Mouse (Mus musculus) urinary bladder, postnatal 25 days (tissue): ENCODE data around the gene Pgm2l1.

ENCODE experiments used
- DNase-seq: peaks from one replicate; pipeline ENCODE4 v3.0.0; 2022; ENCODE audit warnings: low spot score

Pgm2l1 gene

DNA sequence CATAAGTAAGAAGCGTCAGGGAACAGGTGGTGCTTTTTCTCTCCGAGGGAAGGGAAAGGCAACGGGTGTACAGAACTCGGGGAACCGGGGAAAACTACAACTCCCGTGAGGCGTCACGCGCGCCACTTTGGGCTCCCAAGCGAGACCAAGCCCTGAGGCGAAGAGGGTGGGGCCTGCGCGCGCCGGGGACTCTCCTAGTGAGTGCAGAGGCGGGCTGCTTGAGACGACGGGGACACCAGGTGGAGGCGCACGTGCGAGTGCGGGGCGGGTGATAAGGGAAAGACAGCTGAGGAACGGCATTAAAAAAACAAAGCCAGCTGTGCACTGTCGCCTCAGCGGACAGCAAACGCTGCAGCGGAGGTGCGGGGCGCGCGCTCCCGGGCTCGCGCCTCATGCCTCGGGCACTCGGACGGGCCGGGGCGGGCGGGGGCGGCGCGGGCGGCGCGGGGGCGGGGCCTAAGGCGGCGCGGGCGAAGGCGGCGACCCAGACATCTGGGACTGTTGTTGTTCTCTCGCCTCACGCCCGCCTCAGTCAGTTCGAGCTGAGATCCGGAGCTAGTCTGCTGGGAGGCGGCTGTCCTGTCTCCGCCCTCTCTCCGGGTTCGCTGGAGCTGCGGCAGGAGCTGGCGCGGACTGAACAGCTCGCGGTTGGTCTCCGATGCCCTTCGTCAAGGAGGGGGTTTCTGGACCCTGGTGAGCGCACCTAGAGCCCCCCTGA, at the start of gene Pgm2l1:
Pgm2l1 (plus strand) TSS at position 237 of the 718 bp plus-strand sequence.
- peak; percentile 93 for DNase-seq

DNA sequence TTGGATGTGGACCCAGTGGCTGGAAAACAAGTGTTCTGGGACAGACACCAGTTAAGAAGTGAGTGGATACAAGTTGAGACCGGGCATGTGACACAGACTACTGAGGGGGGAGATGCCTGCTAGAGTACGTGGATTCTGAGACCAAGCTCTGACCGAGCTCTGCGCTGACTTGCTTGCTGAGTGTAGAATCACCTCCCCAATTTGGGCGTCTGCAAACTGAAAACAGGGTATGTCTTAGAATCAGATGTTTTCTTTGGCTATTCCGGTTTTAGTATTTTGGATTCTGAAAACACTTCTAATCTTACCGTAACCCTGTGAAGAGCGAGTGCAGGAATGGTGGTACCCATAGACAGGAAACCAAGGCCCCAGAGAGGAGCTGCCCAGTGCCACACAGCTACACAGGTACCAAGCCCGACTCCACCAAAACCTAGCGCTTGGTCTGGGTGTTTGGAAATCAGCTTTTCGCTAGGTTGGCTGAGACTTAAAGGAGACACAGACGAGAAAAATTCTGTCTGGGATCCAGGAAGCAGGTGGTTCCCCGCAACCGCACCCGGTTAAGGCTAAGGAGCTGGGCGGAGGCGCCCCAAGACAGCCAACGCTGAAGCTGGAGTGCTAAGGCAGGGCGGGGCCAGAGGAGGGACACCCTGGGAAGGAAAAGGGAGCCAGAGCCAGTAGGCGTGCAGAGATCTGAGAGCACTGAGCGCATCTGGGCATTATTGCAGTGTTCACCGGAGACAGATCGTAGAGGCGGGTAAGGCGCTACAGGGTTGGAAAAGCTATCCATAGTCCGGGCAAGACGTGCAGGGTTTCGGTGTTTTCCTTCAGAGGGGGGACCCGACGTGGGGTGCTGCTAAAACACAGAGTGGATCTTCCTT, 48.9 kb upstream of the Pgm2l1 start:
- peak; percentile 50 for DNase-seq

DNA sequence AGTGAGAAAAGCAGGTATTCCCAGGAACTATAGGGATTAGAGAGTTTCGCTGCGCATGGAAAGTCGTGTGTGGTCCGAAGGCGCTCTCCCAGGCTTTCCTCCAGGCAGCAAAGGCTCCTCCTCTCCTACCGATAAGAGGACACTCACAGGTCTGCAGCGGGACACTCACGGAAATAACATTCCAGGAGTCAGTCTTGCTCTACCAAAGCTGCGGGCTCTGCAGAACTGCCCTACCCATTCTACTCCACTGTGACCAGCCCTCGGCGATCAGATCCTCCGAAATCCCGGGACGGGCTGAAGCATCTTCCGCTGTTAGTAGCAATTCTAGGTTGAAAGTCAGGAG, 48.3 kb upstream of the Pgm2l1 start:
- DNase-seq, result no peak

DNA sequence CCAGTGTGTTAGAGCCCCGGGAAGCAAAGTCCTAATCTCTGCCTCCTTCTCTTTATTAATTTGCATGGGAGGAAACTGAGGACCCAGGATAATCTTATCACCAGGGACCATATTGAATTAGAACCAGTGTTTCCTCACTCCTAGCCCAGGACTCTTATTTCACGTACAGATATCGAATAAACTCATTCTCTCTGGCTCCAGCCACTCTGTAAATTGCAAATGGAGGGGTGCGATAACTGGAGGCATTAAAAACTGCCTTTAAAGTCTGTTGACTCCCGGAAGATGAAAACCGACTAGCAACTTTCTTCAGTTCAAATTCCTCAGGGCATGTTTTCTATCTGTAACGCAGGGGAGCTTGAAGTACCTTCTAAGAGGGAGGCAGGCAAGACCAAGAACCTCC, 47.8 kb upstream of the Pgm2l1 start:
- no peak for DNase-seq

DNA sequence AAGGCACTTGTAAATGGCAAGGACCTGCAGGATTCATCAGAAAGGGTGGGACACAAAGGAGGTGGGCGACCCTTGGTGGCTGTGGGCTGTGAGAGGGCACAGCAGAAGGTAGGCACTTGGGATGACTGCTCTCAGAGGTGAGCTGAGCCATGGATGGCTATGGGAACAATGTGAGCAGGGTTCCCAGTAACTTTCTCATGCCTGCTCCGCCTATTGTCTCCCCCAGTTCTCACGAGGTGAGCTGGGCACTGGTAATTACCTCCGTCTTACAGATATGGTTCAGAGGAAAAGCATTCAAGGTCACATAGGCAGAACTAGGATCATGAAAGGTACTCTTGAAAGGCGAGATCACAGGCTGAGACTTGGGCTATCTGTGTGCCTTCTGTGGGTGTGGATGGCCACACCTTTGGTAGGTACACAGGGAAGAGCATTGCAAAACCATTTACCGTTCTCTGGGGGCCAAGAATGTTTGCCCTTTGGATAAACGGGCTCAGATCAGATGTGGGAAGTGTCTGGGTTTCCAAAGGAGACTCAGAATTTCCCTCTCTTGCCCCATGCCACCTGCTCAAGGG, 47.3 kb upstream of the Pgm2l1 start:
- DNase-seq, result no peak

DNA sequence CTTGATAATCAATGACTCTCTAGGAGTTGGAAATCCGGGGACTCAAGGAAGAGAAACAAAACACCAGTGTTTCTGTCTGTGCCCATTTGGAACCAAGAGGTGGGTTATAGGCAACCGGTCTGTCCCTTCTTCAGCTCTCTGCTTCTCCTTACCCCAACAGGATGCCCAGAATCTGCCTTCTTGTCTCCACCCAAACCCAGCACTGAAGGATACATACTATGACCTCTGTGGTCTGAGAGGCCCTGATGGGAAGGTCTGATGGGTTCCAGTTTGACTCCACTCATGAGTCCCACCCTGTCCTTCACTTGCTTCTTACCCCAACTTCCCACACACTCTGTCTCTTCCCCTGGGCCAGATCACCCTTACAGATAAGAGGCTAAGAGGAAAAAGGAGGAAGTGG, 46.0 kb upstream of the Pgm2l1 start:
- DNase-seq, result no peak

DNA sequence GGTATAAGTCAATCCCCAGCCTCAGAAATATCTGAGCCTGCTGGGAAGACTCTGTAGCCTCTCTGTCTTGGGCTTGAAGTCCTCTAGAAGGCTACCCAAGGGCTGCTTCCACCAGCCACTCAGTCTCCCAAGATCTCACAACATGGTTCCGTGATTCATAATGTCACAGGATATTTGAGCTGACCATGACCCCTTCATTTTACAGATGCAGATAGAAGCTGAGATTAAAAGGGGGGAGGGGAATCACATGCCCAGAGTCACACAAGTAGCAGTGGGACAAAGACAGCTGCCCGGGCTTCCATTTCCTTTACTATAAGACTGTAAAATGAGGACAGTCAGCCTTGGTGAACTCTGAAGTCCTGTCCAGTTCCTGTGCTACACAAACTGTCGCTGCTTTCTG, 45.6 kb upstream of the Pgm2l1 start:
- no peak for DNase-seq

DNA sequence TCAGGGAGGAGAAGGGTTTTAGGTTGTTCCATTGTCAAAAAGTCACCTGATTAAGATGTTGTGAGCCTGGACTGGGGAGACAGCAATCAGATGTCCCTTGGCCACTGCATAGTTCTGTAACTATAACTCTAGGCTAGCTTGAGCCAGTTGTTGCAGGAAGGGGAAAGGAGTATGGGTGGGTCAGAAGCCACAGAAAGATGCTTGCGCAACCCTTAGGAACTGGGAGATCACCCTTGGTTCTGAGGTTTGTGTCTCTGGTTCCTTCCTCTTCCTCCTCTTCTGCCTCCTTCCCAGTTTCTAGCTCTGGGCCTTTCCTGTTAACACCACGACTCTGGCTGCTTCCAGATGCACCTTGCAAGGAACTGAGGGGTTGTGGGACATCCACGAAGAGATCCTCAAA, 44.8 kb upstream of the Pgm2l1 start:
- no peak for DNase-seq

DNA sequence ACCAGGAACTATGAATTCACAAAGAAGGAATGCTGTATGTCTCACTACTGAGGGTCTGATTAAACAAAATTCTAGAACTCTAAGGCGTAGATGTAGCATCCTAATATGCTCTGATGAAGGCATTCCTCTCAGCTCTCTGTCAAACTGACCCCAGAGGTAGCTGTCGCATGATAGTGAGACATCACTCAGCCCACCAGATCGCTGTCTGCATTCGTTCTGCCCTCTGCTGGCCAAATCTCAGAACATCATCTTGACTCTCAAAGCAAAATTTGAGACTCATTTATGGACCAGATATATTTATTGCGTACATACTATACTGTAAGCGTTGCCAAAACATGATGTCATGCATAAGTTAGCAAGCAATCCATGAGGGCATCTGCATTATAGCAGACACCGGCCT, 39.6 kb upstream of the Pgm2l1 start:
- DNase-seq, result peak; percentile 44

DNA sequence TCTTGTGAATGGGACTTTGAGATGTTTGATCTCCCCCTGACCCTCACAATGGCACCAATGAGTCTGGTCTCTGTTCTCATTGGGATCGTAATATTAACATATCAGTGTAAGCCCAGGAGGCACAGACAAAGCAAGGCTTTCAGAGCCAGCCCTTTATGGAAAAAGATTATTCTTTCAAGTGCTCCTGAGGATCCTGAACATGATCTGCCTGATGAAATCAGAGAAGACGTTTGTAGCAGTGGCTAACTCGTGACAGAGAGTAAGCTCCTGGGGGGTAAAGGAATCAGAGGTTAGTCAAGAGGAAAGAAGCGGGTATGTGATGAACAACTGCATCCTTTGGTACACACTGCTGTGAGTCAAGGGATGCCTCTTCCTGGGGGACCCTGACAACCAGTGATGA, 37.0 kb upstream of the Pgm2l1 start:
- DNase-seq, result no peak

DNA sequence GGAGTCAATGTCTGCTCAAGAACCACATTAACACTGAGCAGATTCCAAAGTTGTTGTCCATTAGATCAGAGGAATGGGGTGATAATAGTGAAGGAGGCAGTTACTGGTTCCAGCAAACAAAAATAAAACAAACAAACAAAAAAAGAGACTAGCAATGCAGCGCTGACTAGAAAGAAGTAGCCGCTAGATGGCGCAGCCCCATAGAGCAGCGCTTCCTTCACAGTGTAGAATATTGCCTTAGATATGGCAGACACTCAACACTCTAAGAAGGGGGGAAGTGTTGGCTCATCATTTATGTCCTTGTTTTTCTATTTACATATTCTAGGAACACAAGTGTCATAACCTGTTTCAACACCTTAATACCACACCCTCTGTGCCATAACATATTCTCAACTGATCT, 36.4 kb upstream of the Pgm2l1 start:
- DNase-seq, result peak; percentile 66

DNA sequence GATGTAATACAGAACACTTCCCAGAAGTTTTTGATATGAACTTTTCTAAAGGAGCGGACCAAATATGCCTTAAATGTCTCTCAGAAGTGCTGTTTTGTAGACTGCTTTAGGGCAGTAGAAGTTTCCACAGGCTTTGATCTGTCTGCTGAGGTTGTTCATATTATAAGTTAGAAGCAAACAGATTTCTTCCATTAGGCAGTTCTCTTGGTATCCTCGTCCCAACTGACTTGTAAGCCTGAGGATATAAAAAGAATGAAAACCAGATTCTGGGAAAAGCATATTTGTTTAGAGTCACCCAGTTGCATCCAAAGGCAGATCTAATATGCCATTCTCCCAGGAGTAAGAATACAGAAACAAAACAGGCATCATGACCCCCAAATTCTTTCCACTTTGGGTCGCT, 26.0 kb upstream of the Pgm2l1 start:
- no peak for DNase-seq

DNA sequence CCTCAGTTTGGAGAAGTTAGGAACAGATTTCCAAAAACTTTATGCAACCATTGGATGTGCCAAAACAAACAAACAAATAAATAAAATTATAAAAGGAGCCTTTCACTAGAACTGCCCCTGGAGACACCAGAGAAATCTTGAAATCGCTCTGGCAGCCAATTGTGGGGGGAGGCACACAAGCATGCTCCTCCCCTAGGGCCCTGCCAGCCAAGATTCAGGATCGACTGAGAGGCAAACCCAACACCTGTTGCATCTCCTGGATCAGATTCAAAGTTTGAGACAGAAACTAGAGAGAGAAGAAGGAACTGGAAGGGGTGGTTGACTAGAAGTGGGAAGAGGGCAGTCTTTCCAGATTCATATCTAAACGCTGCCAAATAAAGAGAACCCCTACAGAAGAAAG, 23.6 kb upstream of the Pgm2l1 start:
- no peak for DNase-seq

DNA sequence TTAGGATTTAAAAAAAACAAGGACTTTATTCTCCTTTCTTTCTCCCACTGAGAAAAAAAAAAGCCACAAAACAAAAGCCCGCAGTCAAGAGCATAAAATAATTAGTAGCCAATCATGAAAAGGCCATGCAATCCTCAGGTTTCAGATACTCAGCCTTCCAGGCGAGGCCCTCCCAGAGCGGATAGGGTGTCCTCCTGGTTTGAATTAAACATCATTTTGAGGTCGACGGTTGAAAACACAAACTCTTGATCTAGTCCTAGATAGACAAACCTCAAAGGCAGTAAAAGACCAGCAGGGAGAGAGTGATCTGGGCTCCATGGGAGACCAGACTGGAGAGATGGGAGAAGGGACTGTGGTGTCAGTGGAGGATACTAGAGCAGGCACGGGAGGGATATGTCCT, 22.3 kb upstream of the Pgm2l1 start:
- DNase-seq, result no peak

DNA sequence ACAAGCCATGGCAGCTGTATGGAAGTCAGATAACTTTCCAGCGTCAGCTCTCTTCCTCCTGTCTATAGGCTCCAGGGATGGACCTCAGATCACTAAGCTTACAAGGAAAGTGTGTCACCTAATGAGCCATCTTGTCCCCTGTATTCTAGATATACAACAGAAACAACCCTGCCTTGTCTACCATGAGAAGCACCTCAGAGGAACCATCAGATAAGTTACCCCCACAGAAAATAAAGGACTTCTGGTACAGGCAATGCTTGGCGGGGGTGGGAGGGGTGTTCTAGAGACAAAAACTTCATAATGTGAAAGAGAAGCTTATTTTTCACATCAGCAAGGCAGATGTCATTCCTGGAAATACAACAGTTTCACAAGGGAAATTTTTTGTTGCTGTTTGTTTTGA, 21.1 kb upstream of the Pgm2l1 start:
- no peak for DNase-seq

DNA sequence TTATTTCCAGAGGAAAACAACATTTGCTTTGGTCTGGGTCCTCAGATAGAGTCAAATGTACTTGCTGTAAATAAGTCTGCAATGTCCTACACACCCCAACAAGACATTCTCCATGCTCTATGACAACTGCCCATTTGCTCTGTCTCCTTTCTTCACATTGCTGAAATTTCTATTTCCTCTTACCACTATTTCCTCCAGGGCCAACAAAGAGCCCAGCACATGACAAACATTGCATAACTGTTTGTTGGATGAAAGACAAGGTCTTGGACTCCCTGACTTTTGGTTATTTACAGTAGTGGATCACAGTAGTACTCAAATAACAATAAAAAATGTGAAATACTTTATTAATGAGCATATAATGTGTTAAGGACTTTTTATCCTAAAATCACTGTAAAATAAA, 19.3 kb upstream of the Pgm2l1 start:
- no peak for DNase-seq

DNA sequence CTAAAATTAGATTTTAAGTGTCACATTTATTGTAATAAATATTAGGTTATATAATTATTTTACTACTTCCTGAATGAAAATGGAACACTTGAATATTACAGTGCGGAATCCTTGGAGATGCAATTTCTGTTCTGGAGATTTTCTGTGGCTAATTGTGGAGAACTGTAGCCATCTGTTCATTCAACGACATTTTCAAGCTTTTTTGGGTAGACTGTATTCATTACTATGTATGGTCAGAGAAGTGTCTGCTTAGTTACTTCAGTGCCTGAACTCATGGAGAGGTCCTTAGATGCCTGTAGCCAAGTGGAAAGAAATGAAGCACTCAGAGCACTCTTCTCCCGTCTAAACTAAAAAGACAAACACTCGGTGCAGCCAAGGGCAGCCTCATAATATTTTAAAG, 12.9 kb upstream of the Pgm2l1 start:
- no peak for DNase-seq

DNA sequence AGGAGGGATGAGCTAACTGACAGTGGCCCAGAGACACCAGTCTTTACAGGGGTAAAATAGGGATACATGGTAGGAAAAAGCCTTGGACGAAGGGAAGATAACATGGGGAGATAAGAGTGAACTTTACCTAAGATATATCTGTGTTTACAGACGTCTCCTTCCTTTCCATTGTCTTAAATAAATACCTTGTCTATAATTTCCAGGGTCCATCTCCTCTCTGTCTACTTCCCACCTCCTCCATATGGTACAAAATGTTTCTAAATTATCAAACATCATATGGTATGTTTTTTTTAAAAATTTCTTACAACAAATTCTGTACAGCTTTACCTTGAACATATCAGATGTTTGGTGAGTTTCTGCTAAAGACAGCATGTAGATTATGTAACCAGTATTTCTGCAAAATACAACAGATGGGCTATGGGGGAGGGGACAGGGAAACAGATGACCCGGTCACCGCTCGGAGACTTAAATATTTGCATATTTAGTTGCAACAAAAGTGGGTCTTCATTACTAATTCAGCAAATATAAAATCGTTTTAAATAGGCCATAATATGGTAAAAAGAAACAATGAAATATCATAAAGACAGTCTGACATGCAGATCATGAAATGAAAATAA, 12.0 kb upstream of the Pgm2l1 start:
- no peak for DNase-seq

DNA sequence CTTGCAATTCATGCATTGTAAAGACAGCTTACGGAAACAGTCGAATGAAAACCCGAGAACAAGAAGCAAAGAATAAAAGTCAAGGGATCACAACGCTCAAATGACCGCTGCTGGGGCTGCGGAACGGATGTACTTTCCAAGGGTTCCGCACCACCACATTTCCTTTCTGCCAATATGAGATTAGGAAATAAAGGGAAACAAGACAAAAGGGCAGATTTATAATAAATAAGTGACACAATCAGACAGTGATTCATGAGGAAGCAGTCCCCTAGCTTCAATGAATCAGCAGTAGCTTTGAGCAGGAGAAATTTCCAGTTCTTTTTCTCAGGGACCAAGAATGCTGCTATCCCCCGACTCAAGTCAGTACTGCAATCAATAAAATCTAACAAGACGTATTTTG, 11.2 kb upstream of the Pgm2l1 start:
- no peak for DNase-seq

DNA sequence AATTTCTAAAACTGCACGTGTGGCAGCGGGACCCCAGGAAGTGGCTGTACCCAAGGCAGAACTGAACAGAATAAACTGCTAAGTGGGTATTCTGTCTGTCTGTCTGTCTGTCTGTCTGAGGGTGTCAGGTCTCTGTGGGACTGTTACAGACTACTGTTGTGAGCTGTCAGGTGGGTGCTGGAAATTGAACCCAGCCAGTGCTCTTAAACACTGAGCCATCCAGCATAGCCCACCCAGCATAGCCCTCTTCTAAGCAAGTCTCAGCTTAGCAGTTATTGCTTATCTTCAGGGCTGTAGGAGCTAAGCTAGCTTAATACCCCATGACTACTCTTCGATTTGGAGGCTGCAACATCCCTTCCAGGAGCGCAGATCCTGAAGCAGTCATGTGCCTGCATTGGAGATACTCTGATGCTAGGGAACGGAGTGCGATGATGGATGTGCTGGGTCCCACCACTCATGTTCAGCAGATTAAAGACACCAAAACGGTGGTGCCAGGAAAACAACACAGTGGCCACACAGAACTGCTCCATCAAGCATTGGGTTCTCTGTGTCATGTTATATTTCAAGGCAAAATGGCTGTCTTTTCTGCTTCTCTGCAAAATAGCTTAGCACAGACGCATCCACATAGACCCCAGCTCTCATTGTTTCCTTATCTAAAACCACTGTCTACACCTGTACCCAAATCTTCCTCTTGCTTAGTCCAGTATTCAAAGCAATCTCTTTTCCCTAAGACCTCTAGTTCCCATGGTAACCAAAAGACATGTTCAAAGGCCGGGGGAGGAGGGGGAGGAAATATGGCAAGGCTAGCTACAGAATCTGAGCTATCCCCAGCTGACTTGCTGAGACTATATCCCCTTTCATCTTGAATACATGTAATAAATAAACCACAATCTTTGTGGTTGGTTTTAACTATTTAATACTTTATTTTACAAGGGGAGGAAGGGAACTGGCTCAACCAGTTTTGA, 10.3 kb upstream of the Pgm2l1 start:
- DNase-seq, result no peak

DNA sequence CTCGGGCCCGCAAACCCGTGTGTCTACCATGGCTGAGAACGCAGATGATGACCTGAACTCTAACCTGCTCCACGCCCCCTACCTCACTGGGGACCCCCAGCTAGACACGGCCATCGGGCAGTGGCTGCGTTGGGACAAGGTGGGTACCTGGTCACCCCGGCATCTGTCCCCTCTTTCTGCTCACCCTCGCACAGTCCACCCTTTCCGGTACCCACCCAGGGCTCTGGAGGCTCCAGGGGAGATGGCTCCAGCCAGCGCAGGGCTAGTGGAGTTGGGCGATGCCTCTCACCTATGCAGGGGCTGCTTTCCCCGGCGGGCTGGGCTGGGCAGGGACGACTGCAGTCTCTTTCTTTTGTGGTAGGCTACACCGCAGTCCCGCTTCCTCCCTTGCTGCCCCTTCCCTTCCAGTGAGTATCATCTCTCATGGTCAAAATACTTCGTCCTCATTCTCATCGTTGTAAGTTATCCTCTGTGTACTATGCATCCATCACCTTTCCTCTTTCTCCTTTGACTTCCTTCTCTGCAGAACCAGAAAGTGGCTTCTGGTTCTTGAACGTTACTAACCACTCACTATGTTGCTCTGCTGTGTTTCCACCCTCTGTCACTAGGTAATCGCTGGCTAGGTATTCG, 817 bp downstream of the Pgm2l1 start:
- peak; percentile 9 for DNase-seq
